Mouse (Mus musculus): Measurements from ENCODE around the gene Shtn1. TPM values are rescaled to one million over a fixed set of nuclear protein-coding genes. Genes with fewer than 3 reads are reported as not detected.

Gene Shtn1
- total and polyA plus RNA-seq, 2 experiments from 2014 or later = 38.1 to 48.9 TPM

DNA sequence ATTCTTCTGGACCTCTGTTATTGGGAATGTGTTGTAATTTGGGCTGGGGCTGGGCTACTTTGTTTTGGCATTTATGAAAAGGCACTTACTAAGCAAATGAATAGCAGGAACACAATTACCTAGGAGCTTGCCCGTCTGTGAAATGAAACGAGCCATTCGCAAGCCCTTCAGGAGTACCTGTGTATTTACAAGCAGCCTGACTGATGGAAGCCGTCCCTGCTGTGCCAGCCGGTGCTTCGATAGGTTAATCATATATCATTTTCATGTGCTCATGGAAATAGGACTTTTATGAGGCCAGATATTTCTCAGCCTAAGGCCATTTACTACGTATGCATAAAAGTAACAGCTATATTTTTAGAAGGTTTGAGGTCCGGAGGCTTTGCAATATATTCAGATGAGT lies 112.9 kb downstream of the Shtn1 start:
- Histone ChIP-seq H3K4me3 (ENCODE audit: low read length) (no peak overlapping the region), H3K27ac (no peak overlapping the region), H3K4me2 (ENCODE audit: low read depth, low read length) (no peak overlapping the region), H3K27me3 (ENCODE audit: insufficient read depth, low read length) (no peaks in the 10 kb centered on the region; the same call in 1 of the 2 replicates), H3K4me1 (ENCODE audit: insufficient read depth, low read length) (no peaks in the 10 kb centered on the region), H3K9me3 (ENCODE audit: low read length) (no peaks in the 10 kb centered on the region), H3K9ac (replicated peaks; ENCODE audit: low read length) (no peak overlapping the region), H3K36me3 (ENCODE audit: insufficient read depth, low read length) (no peaks in the 10 kb centered on the region)
- TF ChIP-seq CTCF (IDR thresholded peaks at IDR 0.05; ENCODE audit: low read depth) = no peak
- 71% methylated on average over 8 of the region's 8 CpGs for WGBS
- no peak for ATAC-seq
- no peak for DNase-seq (ENCODE audit: low spot score)

DNA sequence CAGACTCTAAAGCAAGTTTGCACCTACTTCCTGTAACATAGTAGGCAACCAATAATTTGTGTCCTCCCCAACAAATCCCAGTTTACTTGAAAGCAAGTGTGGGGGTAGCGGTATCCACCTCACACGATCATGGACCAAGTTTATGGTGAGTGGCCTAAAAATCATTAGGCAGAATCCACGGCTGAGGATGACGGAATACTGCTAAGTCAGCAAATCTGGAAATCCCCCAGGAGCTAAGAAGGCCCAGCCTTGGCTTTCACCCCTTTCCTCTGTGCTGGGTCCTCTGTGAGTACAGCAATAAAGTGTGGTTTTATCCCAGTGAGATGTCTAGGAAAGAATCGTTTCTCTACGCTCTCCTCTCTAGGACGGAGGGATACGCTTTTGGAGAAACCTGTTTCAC lies 121.1 kb downstream of the Shtn1 start:
- no peaks in the 10 kb centered on the region for H3K9me3 ChIP-seq (ENCODE audit: low read length)
- no peak for DNase-seq (ENCODE audit: low spot score)
- no peaks in the 10 kb centered on the region for H3K36me3 ChIP-seq (ENCODE audit: insufficient read depth, low read length)
- no peak for ATAC-seq
- H3K9ac ChIP-seq (replicated peaks; ENCODE audit: low read length) = no peak overlapping the region
- H3K27me3 ChIP-seq (ENCODE audit: insufficient read depth, low read length) = no peaks in the 10 kb centered on the region
- H3K4me1 ChIP-seq (ENCODE audit: insufficient read depth, low read length) = no peaks in the 10 kb centered on the region
- no peak overlapping the region for H3K27ac ChIP-seq
- WGBS = 90% methylated on average over 8 of the region's 8 CpGs
- TF ChIP-seq CTCF (IDR thresholded peaks at IDR 0.05; ENCODE audit: low read depth) = no peak
- H3K4me3 ChIP-seq (ENCODE audit: low read length) = no peak overlapping the region
- no peak overlapping the region for H3K4me2 ChIP-seq (ENCODE audit: low read depth, low read length)

DNA sequence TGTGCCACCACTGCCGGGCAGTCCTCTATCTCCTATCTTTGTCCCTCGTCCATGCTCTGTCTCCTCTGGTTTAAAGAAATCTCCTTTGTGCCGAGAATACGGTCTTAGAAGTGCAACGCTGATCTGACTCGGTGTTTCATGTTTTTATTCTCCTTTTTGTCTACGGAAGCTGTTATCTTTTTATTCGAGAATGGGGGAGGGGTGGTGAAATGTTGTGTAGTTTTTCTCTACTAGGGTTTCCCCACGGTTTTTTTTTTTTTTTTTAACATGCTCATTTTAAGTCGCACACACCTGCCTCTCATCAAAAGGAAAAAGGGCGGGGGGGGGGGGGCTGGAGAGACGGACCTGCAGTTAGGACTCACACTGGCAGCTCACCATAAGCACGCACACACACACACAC lies 123.7 kb downstream of the Shtn1 start:
- no peaks in the 10 kb centered on the region for H3K4me1 ChIP-seq (ENCODE audit: insufficient read depth, low read length)
- no peaks in the 10 kb centered on the region for H3K9me3 ChIP-seq (ENCODE audit: low read length)
- H3K4me3 ChIP-seq (ENCODE audit: low read length) = no peak overlapping the region
- no peak for DNase-seq (ENCODE audit: low spot score)
- no peak overlapping the region for H3K4me2 ChIP-seq (ENCODE audit: low read depth, low read length)
- no peak for TF ChIP-seq CTCF (IDR thresholded peaks at IDR 0.05; ENCODE audit: low read depth)
- H3K9ac ChIP-seq (replicated peaks; ENCODE audit: low read length) = no peak overlapping the region
- no peaks in the 10 kb centered on the region for H3K27me3 ChIP-seq (ENCODE audit: insufficient read depth, low read length)
- ATAC-seq = no peak
- H3K27ac ChIP-seq = no peak overlapping the region
- 76% methylated on average over 13 of the region's 13 CpGs for WGBS
- H3K36me3 ChIP-seq (ENCODE audit: insufficient read depth, low read length) = no peaks in the 10 kb centered on the region

DNA sequence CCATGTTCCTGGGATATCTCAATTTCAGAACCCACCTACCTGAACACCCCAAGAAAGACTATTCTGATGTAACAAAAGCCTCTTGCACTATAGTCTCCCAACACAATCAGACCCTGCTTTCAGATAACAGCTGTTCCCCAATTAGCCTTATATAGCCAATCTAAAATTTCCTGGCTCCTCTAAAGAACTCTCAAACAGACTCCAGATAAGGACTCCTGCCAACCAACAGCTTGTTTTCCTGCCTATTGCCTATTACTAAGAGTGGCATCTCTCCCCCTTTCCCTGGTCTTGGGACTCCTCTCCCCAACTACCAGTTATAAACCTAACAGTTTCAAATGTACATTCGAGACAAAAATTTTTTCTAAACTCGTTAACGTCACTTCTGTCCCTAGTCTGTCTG lies 124.4 kb downstream of the Shtn1 start:
- no peak for TF ChIP-seq CTCF (IDR thresholded peaks at IDR 0.05; ENCODE audit: low read depth)
- no peaks in the 10 kb centered on the region for H3K9me3 ChIP-seq (ENCODE audit: low read length)
- H3K4me1 ChIP-seq (ENCODE audit: insufficient read depth, low read length) = no peaks in the 10 kb centered on the region
- no peaks in the 10 kb centered on the region for H3K36me3 ChIP-seq (ENCODE audit: insufficient read depth, low read length)
- no peak overlapping the region for H3K9ac ChIP-seq (replicated peaks; ENCODE audit: low read length)
- DNase-seq (ENCODE audit: low spot score) (no peak), ATAC-seq (no peak)
- no peak overlapping the region for H3K4me2 ChIP-seq (ENCODE audit: low read depth, low read length)
- 83% methylated on average over 3 of the region's 3 CpGs for WGBS
- H3K27ac ChIP-seq = no peak overlapping the region
- H3K4me3 ChIP-seq (ENCODE audit: low read length) = no peak overlapping the region
- H3K27me3 ChIP-seq (ENCODE audit: insufficient read depth, low read length) = peaks cover 7% of the 10 kb centered on the region; the same call in 1 of the 2 replicates

DNA sequence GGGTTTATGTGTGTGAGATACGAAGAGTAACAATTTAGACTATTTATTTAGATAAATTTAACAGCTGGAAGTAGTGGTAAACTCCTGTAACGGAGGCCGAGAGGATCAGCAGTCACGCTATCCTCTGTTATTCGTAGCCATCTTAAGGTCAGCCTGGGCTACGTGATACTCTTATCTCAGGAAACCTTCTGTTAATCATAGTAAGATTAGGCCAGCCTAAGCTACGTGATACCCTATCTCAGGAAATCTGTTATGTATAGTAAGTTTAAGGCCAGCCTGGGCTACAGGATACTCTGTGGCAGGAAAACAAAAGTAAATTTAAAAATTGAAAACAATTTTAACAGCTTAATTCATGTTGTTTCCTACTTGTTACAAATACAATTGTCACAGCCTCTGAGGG lies 129.9 kb downstream of the Shtn1 start:
- Histone ChIP-seq H3K9ac (replicated peaks; ENCODE audit: low read length) (no peak overlapping the region), H3K27me3 (ENCODE audit: insufficient read depth, low read length) (peaks cover 7% of the 10 kb centered on the region; the same call in 1 of the 2 replicates), H3K4me1 (ENCODE audit: insufficient read depth, low read length) (0 out of 2 replicates have a peak, but pooled peaks cover 4% of the 10 kb centered on the region), H3K4me2 (ENCODE audit: low read depth, low read length) (no peak overlapping the region), H3K4me3 (ENCODE audit: low read length) (no peak overlapping the region), H3K36me3 (ENCODE audit: insufficient read depth, low read length) (no peaks in the 10 kb centered on the region), H3K9me3 (ENCODE audit: low read length) (no peaks in the 10 kb centered on the region), H3K27ac (no peak overlapping the region)
- WGBS = 89% methylated on average over 7 of the region's 7 CpGs
- DNase-seq (ENCODE audit: low spot score) = no peak
- ATAC-seq = no peak
- no peak for TF ChIP-seq CTCF (IDR thresholded peaks at IDR 0.05; ENCODE audit: low read depth)

DNA sequence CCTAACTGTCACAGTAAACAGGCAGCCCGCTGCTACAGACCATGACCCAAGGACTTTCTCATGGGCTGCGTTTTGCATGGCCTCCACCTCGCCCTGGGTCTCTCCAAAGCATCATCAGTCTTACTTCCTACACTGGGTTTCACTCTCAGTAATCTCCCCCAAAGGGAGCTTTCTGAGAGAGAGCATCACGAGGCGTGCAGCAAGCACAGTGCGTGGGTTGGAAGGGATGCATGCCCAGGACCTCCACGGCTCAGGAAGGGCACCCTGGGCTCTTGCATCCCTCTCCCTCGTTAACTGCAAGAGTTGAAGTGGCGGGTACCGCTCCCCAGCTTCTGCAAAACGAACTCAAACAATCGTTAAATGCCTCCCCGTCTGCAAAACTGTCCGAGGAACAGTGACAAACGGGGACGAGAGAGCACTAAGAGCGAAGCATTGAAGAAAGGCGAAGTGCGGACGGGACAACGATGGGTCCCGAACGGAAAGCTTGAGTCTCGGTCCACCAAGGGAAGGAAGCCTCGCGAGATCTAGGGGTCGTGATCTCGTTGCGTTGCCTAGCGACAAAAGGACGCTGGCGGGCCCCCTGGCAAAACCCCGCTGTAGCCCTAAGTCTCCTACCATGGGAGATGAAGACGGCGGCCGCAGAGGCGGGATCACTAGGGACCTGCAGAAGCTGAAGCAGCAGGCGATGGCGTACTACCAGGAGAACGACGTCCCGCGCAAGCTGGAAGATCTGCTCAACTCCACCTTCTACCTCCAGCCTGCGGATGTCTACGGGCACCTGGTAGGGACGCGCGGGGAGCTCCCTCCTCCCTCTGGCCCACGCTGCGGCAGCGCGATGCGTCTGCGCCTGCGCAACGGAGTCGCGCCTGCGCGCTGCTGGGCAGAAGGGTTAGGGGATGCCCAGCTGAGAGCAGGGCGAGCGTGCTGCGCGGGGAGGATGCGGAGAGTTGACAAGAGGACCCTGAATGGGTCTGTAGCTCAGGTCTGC lies 132.8 kb downstream of the Shtn1 start, which contains the start of the genes Eno4 and Hspa12a:
Gene Eno4, plus strand, starts transcription at position 585 of the 988 bp plus-strand sequence.
Gene Hspa12a, minus strand, starts transcription at position 814 of the 988 bp plus-strand sequence.
- H3K4me1 ChIP-seq (ENCODE audit: insufficient read depth, low read length) = 0 out of 2 replicates have a peak, but pooled peaks cover 4% of the 10 kb centered on the region
- H3K4me3 ChIP-seq (ENCODE audit: low read length) = peak within 1 kb of the TSS; percentile 65
- no peaks in the 10 kb centered on the region for H3K9me3 ChIP-seq (ENCODE audit: low read length)
- H3K27ac ChIP-seq = peak within 1 kb of the TSS; percentile 64
- H3K9ac ChIP-seq (replicated peaks; ENCODE audit: low read length) = peak within 1 kb of the TSS; percentile 68
- H3K4me2 ChIP-seq (ENCODE audit: low read depth, low read length) = peak within 1 kb of the TSS; percentile 98
- H3K27me3 ChIP-seq (ENCODE audit: insufficient read depth, low read length) = peaks cover 7% of the 10 kb centered on the region; the same call in 1 of the 2 replicates
- ATAC-seq (peak; percentile 99), DNase-seq (ENCODE audit: low spot score) (peak; percentile 96)
- no peaks in the 10 kb centered on the region for H3K36me3 ChIP-seq (ENCODE audit: insufficient read depth, low read length)
- peak; percentile 2; the same call in 1 of the 2 replicates for TF ChIP-seq CTCF (IDR thresholded peaks at IDR 0.05; ENCODE audit: low read depth)
- WGBS = under 1% methylated on average over 59 of the region's 65 CpGs
